Mouse (Mus musculus) adrenal gland, adult 2 months (tissue): Measurements from ENCODE around the gene Jazf1. TPM values are rescaled to one million over a fixed set of nuclear protein-coding genes. Genes with fewer than 3 reads are reported as not detected.
A peak's percentile ranks its signal among the peaks of the same experiment; 100 is the strongest.

Experiments
- DNase-seq: peaks from one replicate; pipeline ENCODE4 v3.0.0; 2021
- polyA plus RNA-seq: library from polyadenylated mRNA; depleted of rRNA; stranded (reverse); fragments of >200 nt; gene quantifications from 2 replicates; pipeline ENCODE4 v1.2.3, GENCODE M21; 2012
- total RNA-seq, 2 experiments: library from RNA; stranded (reverse); gene quantifications; 2 replicates each; pipeline ENCODE4 v1.2.3; 2021

The Jazf1 gene
- total and polyA plus RNA-seq, 3 experiments, result 1.9 to 5.3 (median 4.2) TPM

DNA sequence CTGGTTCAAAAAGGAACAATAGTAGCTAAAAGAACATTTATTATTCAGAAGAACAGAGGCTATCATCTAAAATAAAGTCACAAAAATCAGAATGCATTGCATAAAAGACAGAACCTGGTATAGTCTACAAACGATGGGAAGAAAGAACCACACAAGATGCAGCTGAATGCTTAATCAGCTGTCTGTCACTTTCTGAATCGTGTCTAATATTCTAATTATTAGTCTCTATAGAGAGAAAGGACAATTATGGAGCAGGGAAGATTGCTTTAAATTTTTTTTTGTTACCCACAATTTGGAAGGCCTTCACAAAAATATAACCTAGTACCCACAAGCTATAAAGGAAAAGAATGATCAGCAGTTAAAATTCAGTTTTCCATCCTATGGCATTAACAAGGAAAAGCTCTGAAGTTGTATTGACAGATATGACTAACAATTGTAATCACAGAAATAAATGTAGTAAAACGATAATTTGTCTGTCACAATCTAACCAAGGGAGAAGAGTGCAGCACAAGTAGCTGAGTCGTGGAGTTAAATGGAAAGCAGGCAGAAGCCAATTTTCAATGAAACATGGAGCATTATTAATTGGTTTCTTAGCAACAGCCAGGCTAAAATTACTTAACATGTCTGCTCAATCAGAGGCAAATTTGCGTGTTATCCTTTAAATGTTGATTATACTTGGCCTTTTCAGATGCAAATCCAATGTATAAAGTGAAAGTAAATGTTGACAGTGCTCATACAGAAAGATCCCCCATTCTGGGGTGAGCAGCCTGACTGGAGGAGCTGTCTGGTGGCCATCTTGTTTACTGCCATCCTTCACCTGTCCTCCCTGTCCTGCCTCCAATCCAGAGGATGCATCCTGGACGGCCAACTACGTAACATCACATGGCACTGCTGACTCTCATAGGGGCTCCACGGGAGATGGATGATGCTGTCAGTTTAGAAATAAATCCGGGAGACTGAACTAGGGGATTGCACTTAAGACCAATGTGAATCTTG is 53.7 kb downstream of the Jazf1 start:
- no peak for DNase-seq

DNA sequence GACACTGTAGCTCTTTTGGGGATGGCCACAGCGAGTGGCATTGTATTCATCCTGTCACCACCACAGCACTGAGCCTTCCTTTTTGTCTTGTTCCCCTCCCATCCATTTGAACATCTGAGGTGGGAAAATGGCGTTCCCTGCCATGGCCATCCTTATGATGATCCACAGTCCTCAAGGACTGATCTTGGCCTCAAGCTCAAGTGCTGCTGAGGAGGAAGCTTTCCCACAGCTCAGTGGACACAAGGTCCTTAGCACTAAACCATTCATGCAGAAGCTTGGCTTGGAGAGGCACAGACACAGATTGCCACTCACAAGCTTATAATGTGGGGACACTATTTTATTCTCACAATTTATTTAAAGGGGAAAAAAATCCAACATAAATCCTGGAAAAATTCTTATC is 58.1 kb downstream of the Jazf1 start:
- DNase-seq, result no peak

DNA sequence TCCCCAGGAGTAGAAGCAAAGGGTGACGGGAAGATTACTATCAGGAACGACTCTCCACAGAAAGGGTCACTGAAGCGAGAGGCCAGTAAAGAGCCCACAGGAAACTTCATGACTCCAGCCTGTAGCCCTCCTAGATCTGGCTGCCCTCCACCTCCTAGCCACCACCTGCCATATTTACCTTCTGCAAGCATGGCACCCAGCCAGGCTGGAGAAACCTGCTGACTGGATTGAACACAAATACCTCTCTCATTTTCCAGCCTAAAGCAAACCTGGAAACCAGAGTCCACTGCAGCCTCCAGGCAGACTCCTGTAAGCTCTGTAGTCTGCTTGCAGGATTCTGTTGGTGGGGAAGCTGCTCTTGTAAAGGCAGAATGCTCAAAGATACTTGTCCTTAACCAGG is 62.4 kb downstream of the Jazf1 start:
- no peak for DNase-seq

DNA sequence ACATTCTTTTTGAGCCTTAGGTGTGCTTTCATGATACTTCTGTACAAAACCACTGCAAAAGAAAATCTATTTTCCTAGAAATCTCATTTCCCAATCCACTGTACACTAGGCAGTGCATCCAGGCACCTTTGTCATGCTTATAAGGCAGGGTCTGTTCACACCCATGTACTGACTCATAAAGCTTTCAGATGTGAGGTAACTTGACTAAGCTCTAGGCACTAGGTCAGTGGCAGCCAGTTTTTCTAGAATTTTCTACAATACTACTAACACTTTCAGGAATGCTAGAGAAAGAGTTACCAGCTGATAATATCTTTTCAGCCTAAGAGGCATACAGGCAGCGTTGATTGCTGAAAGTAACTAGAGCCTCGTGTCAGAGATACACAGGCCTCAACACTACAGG is 62.9 kb downstream of the Jazf1 start:
- no peak for DNase-seq

DNA sequence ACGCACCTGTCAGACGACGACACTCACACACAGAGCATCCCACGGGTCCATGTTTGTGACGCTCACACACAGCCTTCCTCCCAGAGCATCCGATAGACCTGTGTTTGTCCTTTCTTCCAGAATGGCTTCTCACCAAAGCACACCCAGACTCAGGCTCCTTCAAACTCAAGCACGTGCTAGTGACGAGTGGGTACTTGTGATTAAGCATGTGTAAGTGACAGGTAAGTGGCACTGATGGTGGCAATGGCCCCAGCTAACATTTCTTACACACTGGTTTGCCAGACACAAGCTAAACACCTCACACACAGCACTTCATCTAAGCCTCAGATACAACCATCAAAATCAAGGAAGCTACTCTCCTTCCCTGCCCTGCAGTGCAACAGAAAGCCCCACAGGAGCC is 77.6 kb downstream of the Jazf1 start:
- DNase-seq, result no peak

DNA sequence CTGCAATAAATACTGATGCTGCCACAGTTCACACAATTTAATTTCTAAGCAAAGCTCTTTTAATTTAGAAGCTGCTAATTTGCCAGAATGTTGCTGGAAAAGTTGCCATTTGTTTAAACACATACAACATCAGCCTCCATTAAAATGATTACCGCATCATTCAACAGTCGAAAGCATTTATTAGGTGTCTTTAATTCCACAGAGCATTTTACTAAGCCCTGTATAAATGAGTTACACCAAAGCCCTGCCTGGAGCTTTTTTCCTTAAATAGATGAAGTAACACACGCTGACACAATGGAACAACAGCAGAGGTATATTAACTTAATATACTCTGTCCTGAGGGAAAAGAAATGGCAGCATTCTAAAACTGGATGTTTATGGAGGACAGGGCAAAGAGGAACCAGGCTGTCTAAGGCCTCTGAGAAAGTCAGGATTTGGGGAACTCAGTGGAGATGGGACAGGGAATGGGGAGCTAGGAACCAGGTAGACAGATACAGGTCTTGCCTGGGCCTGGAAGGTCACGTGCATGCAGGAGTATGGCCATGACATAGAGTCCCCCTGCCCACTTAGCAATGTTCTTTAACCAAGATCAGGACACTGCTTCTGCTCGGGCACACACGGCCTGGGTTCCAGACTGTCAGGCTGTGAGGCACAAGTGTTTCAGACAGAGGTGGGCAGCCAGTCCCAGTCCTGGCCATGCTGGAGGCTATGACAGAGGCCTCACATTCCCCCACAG is 80.4 kb downstream of the Jazf1 start:
- DNase-seq, result no peak

DNA sequence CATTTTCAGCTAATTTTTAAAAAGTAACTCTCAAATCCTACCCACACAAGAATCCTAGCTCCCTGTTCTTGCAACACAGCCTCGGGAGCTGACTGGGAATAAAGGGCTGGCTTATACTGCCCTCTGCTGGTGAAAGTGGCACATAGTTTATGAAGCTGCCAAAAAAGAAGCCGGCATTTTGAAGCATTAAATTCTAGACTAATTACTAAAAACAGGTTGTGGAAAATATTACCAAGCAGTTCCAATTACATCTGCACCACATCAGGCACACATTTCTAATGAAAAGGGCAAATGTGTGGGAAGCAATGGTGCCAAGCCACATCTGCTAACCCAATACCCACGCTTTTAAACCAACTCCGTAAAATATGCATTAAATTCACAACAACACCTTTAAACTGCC is 81.0 kb downstream of the Jazf1 start:
- peak; percentile 31 for DNase-seq

DNA sequence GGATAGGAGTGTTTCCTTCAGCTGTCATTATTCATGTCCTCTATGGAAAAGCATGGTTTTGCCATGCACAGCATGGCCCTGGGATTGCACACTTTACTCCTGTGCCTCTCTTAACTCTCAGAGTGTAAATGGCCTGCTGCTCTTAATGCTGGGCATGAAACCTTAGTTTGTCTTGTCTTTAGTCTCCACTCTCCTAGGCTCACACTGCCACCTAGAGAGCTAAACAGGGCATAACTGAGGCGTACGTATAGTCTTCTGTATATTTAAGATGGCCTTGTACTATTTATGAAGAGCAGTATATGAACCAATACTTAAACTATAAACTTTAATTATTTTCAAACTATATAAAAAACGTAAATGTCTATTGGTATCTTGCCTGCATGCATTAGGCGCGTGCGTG is 86.3 kb downstream of the Jazf1 start:
- DNase-seq, result no peak

DNA sequence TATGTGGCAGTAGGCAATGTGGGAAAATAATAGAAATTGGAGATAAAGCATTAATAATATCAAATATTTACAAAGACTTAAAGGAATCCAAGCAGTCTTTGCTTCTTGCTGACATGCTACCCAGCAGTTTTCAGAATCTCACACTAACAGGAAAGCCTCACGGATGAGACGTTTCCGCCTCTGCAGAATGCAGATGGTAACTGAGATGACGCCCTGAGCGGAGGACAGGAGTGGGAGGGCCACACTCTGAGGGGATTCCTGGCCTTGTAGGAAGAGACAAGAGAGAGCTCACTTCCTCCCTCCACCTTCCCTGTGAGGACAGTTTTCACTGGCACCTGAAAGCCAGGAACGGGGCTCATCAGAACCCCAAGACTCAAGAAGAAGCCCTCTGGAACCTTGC is 88.9 kb downstream of the Jazf1 start:
- no peak for DNase-seq

DNA sequence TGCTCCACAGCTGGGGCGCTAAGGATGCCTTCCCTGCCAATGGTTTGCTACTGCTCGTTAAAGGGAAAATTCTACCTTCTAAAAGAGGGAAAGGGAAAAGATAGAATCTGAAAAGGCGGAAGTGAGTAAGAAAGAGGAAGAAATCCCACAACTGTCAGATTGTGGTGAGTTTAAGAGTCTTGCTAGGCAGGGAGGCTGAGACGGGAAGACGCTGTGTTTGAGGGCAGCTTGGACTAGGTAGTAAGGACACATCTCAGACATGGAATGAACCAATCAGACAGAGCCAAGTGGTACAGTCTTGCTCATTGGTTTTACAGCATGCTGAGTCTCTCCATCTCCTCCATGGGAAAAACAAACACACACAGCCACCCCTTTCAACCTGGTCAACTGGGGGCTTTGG is 95.1 kb downstream of the Jazf1 start:
- DNase-seq, result no peak

DNA sequence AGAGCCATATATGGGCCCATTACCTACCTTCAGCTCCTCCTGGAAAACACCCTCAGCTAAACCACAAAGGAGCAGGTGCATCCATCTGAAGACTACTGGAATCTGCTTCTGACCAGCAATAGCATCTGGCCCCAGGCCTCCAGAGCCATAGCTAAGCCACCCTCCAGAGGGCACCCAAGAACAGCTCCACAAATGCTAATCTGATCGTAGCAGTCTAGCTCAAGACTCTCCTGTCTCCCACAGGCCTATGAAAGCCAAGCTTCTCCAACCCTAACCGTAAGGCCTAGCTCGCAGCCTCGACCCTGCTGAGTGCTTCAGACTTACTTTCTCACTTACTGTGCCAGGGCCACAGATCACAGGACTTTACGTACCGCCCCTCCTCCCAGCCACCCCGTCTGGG is 96.3 kb downstream of the Jazf1 start:
- DNase-seq, result no peak

DNA sequence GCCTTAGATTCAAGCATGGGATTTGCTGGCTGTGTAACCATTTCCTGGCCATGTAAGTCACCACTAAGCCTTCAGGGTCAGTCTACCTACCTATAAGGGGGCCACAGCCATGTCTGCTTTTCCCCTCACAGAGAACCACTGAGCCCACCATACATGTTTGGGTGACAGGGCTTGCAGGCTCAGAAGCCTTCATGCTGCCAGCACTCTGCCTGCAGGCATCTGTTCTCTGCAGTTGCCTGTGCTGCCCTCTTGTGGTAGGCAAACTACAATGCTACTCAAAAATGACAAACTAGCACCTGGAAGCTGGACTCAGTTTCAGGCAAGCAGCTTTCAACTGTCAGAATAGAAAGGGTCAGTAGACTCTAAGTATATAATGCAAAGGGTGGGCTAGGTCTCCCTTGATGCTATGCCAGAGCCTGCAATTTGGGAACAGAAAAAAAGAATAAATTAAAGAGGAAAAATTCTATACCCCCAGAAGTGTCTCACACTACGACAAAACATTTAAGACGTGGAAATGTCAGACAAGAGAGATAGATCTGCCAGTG is 98.6 kb downstream of the Jazf1 start:
- peak; percentile 40 for DNase-seq

DNA sequence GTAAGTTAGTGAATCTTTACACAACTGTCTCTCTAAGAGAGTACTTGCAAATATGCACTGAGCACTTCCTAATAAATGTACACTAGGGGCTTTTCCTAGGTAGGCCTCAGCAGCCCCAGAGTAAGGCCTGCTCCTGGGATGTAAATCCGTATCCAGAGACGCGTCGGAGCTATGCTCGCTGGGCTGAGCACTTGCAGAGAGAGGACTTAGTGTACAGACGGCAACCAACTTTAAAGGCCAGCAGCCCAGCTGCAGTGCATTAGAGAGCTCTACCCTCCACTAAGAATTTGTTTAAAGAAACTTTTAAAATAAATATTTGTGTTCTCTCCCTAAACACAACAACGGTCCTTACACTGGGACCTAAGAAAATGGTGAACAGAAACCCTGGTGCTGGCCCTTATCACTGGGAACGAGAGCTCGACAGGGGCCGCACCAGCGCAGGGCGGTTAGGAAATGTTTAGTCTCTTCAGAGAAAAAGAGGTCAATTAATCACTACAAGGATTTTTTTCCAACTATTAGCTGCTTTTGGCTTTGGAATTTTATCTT is 100.0 kb downstream of the Jazf1 start:
- DNase-seq, result no peak

DNA sequence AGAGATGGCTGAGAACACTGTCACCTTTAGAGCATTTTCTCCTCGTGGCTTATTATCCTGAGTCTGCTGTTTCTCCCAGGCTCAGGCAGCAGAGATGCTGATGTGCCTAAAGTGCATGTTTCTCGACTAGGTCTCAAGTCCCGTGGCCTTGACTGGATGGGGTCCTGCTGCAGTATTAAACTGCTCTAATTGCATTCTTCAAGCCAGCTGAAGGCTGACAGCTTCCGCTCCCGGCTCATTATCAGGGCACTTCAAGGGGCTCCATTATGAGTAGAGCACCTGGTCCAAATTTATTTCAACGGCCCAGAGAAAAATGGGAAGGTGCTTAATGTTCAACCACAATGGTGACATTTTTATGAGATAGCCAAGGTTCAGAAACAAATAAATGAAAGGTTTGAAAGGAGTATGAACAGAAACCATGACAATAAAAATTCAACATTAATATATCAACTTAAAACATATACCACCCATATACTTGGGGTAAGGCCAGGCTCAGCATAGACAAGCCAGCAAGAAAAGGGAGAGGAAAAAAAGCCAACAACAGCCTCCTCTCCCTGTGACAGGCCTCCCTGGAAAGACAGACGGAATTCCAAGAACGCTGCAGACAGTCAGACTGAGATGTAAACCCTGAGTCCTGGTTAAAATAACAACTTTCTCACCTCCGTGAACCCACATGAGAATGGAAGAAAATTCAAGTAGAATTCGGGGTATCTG is 100.7 kb downstream of the Jazf1 start:
- no peak for DNase-seq

DNA sequence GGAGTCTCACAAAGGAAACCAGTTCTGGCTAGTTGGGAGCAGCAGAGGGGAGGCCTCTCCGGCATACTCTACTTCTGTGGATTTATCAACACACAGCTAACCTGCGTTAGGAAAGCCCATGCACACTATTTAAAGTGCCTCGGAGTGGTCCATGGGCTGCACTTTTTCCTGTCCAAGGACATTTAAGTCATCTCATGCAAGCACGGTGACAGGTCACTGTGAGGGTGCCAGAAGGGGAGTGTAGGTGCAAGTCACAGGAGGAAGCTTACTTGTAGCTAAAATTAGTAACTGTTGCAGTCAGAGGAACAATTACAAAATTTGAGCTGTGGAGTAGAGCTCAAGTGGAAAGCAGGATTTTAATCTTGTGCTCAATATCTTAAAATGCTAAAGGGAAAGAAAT is 102.4 kb downstream of the Jazf1 start:
- no peak for DNase-seq

DNA sequence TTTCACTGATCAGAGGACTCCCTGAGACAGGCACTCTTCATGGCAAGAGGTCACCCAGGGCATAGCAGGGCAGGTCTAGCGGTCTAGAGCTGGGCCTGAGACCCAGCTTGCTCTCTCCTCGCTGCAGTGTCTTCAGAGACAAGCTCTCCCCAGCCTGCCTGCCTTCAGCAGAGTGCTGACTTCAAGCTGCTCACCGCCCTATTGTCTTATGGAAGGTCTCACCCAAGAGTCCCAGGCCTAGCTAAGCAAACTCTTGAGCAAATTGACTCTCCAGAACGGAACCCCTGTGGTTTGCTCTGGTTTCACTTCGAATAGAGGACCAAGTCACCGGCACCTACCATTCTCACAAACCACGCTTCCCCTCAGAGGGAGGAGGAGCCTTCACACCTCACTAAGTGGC is 103.1 kb downstream of the Jazf1 start:
- no peak for DNase-seq

DNA sequence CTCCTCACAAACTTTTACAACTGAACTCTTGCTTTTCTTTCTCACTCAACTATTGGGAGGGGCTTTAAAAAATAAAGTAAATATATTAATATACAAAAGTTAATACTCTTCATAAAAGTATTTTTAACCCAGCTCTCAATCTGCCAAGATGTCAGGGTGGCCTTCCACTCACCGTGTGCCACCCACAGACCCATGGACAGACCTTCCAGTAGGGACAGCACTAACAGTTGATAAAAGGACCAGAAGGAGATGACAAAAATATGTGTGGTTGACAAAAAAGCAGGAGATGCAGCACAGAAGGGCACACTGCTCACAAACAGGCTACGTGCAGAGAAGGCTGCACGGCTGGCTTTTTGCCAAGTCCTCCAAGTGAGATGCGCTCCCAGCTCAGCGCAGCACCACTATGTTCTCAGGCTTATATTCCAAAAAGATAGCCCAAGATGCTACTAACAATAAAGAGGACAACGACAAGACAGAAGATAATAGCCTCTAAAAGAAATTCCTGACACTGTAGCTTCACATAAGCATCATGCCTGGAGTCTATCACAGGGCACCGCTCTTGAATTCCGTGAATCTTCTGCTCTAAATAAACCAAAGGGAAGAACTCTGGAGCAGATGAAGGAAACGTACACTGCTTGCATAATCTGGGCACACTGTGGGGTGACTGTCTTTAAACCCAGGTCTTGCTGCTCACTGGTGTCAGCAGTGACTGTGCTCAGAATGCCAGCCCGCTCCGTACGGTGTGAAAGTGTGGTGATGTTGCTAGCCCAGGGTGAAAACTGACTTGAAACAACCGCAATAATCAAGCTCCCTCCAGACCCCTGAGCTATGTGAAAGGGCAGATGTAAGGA is 104.4 kb downstream of the Jazf1 start:
- no peak for DNase-seq

DNA sequence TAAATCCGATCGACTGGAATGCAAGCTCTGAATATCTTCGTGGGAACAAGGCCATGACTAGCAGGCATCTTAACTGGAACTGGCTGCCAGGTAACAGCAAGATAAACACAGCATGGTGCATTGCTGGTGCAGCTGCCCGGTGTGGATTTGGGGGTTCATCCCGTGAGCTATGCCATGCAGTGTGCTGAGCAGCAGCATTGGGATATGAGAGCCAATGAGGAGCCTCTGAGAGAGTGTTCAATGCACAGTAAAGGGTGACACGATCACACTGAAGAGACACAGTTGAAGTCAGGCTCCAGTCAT is 105.0 kb downstream of the Jazf1 start:
- DNase-seq, result no peak

DNA sequence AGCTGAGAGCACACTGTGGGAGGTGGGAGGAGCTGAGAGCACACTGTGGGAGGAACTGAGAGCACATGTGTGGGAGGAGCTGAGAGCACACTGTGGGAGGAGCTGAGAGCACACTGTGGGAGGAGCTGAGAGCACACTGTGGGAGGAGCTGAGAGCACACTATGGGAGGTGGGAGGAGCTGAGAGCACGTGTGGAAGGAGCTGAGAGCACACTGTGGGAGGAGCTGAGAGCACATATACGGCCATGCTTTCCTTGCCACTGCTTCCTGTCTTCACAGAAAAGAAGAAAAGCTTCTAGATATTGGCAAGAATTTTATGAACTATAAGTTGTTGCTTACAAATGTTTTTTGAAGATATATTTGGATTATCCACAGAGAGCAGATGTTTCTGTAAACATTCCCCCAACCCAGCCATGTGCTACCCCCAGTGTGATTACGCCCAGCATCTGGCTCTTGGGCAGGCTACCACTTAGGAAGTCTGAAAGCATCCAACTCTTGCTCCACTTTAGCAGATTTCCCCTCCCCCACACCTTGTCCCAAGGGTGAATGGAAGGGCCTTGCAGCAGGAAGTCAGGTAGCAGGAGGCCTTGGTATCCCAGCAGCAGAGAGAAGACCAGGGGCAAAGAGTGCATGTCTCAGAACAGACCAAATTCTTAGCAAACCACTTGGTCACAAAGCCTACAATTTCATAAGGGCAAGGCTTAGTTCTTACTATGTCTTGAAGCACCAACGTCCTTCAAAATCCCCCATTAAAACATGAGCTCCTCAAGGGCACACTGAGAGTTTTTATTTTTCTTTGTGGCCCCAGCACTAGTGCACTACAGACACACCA is 105.6 kb downstream of the Jazf1 start:
- DNase-seq, result no peak
